ENCODE assay signal across 23 mouse cellular contexts in genomic region chr11:3883711-3884110, GRCm38 (mm10). TPM values are rescaled to one million over a fixed set of nuclear protein-coding genes. Genes with fewer than 3 reads are reported as not detected.
DNase-seq lines count a peak whose midpoint lies in the region; ATAC-seq and TF ChIP-seq lines count a peak whose summit lies in the region.
"Had no signal": no experiment of that assay in that cellular context is flagged by ENCODE, and none has a peak within 500 bp of the region (broad histone marks: within the 10 kb centered on the region; RNA-seq: fewer than 3 reads in every experiment).

No protein-coding gene starts in this region.

- H3K79me2 ChIP-seq in MEL (ENCODE audit: control insufficient read depth, insufficient read depth, low read length, poor library complexity), result no peaks in the 10 kb centered on the region

- TF ChIP-seq EP300 in MEL (IDR thresholded peaks at IDR 0.05; ENCODE audit: low read depth in 1 of 2, low read length in 2 of 2), result no peak
- no peak for TF ChIP-seq EP300 in stomach, postnatal 0 days (optimal IDR thresholded peaks at IDR 0.05)

- peak; percentile 35; the same call in 1 of the 2 replicates for ATAC-seq in granulocyte monocyte progenitor cell, adult 5-6 weeks (replicated peaks; ENCODE audit: poor library complexity, severe bottlenecking)
- ATAC-seq in hematopoietic stem cell, adult 5-6 weeks (replicated peaks in 1 of 2; ENCODE audit: insufficient read depth in 1 of 2, low FRiP score in 2 of 2, low TSS enrichment in 1 of 2, low read depth in 1 of 2, poor library complexity in 2 of 2, severe bottlenecking in 2 of 2), result peak; percentile 56 to 78
- ATAC-seq in stomach, postnatal 0 days (ENCODE audit: low FRiP score, low TSS enrichment), result no peak
- ATAC-seq: activated CD4-positive, CD25-positive, alpha-beta regulatory T cell, adult 4 months; CD4-positive, CD25-positive, alpha-beta regulatory T cell, adult 4 months; Patski had no signal

- 85% methylated on average over 3 of the region's 3 CpGs for WGBS in heart, embryonic 10.5 days
- WGBS in stomach, postnatal 0 days, result 90% methylated on average over 3 of the region's 3 CpGs

- H3K27ac ChIP-seq in heart, embryonic 10.5 days, result no peak overlapping the region
- no peak overlapping the region for H3K27ac ChIP-seq in MEL (ENCODE audit: control insufficient read depth, low read depth, low read length)
- no peak overlapping the region for H3K27ac ChIP-seq in stomach, postnatal 0 days (replicated peaks)

- no peaks in the 10 kb centered on the region for H3K36me3 ChIP-seq in heart, embryonic 10.5 days
- H3K36me3 ChIP-seq in MEL (ENCODE audit: control insufficient read depth in 1 of 2, insufficient read depth in 2 of 2, low read length in 2 of 2), result peaks cover 0 to 16% of the 10 kb centered on the region in 2 experiments; a peak in 2 of 4 replicates
- no peaks in the 10 kb centered on the region for H3K36me3 ChIP-seq in stomach, postnatal 0 days (ENCODE audit: control insufficient read depth, insufficient read depth, low read length)
- H3K36me3 ChIP-seq: G1E had no signal

- H3K4me1 ChIP-seq in heart, embryonic 10.5 days, result peaks cover 5% of the 10 kb centered on the region; the same call in 1 of the 2 replicates
- peaks cover 3 to 17% of the 10 kb centered on the region in 2 experiments; a peak in 3 of 4 replicates for H3K4me1 ChIP-seq in MEL (ENCODE audit: control insufficient read depth in 1 of 2, insufficient read depth in 2 of 2, low read length in 2 of 2)
- no peaks in the 10 kb centered on the region for H3K4me1 ChIP-seq in stomach, postnatal 0 days (replicated peaks; ENCODE audit: control insufficient read depth, insufficient read depth)

- no peak overlapping the region for H3K9ac ChIP-seq in MEL (ENCODE audit: control insufficient read depth, low read depth, low read length, poor library complexity, severe bottlenecking)
- H3K9ac ChIP-seq in stomach, postnatal 0 days (ENCODE audit: low read length), result no peak overlapping the region

- no peak overlapping the region for H3K4me2 ChIP-seq in stomach, postnatal 0 days (replicated peaks; ENCODE audit: low read depth)

- H3K9me3 ChIP-seq in heart, embryonic 10.5 days, result no peaks in the 10 kb centered on the region
- no peaks in the 10 kb centered on the region for H3K9me3 ChIP-seq in MEL (replicated peaks; ENCODE audit: insufficient read depth, low read length)
- H3K9me3 ChIP-seq in stomach, postnatal 0 days (ENCODE audit: control insufficient read depth, low read length), result no peaks in the 10 kb centered on the region
- H3K9me3 ChIP-seq: G1E had no signal

- 0 out of 2 replicates have a peak, but pooled peaks cover 11% of the 10 kb centered on the region for H3K27me3 ChIP-seq in heart, embryonic 10.5 days (ENCODE audit: insufficient read depth, poor library complexity, severe bottlenecking)
- peaks cover 6 to 10% of the 10 kb centered on the region in 2 experiments; a peak in 2 of 4 replicates for H3K27me3 ChIP-seq in MEL (ENCODE audit: control insufficient read depth in 1 of 2, insufficient read depth in 2 of 2, low read length in 2 of 2)
- H3K27me3 ChIP-seq in stomach, postnatal 0 days (ENCODE audit: control insufficient read depth, insufficient read depth, low read length), result no peaks in the 10 kb centered on the region
- H3K27me3 ChIP-seq: Patski had no signal

- DNase-seq in heart, embryonic 10.5 days (ENCODE audit: low spot score), result peak; percentile 17
- DNase-seq in heart, adult 18-20 months, result no peak
- peak; percentile 46 for DNase-seq in MEL (ENCODE audit: low read depth, low spot score)
- DNase-seq in layer of hippocampus, adult 8-10 months (ENCODE audit: low spot score in 2 of 2), result no peak
- DNase-seq in kidney, adult 18-20 months, result no peak
- DNase-seq in stomach, postnatal 0 days (ENCODE audit: low spot score), result no peak
- DNase-seq: adrenal gland, adult 2 months; adrenal gland, adult 8-10 months; adrenal gland, postnatal 10 days; adrenal gland, postnatal 14 days; adrenal gland, postnatal 25 days; adrenal gland, postnatal 36 days; B cell, adult 2 months; cerebellum, adult 11 months; cerebellum, adult 11-12 months; cerebellum, adult 18-20 months had no signal

- no peak overlapping the region for H3K4me3 ChIP-seq in heart, embryonic 10.5 days
- no peak overlapping the region for H3K4me3 ChIP-seq in MEL (ENCODE audit: control insufficient read depth in 1 of 2, insufficient read depth in 1 of 2, low read depth in 2 of 2, low read length in 2 of 2)
- no peak overlapping the region for H3K4me3 ChIP-seq in stomach, postnatal 0 days (ENCODE audit: low read depth, low read length)

- TF ChIP-seq CTCF in MEL (IDR thresholded peaks at IDR 0.05 in 2 of 3, conservative IDR thresholded peaks at IDR 0.05 in 1 of 3; ENCODE audit: control insufficient read depth in 1 of 3, insufficient read depth in 1 of 3, low read depth in 2 of 3, low read length in 3 of 3, poor library complexity in 1 of 3, severe bottlenecking in 1 of 3), result no peak
- no peak for TF ChIP-seq CTCF in stomach, postnatal 0 days (IDR thresholded peaks at IDR 0.05; ENCODE audit: low read depth)

- TF ChIP-seq RAD21 in MEL (IDR thresholded peaks at IDR 0.05; ENCODE audit: low read depth, low read length), result no peak

- no peak for TF ChIP-seq POLR2A in MEL (IDR thresholded peaks at IDR 0.05; ENCODE audit: control insufficient read depth in 1 of 2, insufficient read depth in 1 of 2, low read depth in 1 of 2, low read length in 2 of 2, poor library complexity in 1 of 2)

RNA-seq across cellular contexts. Expression of gene 4921536K21Rik, which starts 11.2 kb away (rescaled TPM):
- polyA plus RNA-seq in heart, embryonic 10.5 days (2016; fragmentation: Nextera tagmentation; extraction: Ambion mirVana), result 0.31 and 0.33 TPM in 2 replicates
- total RNA-seq in heart, adult 18-20 months (2021), result under 1 TPM; 0.55 to 0.64 TPM
- total RNA-seq in MEL (2012; rRNA removed), result 0.08 and 0.10 TPM in 2 replicates
- under 1 TPM in 1 of 2 experiments, not detected in 1; 0.40 TPM for polyA plus RNA-seq in MEL (2012; ENCODE audit: insufficient read depth in 1 of 2, insufficient read length in 2 of 2, low read depth in 1 of 2, low replicate concordance in 2 of 2, missing spikeins in 1 of 2)
- not detected in 2 replicates for total RNA-seq in granulocyte monocyte progenitor cell, adult 5-6 weeks (2014; fragmentation: Nextera tagmentation)
- not detected in 2 replicates for total RNA-seq in granulocyte monocyte progenitor cell, adult 5-6 weeks (2017)
- total RNA-seq in hematopoietic stem cell, adult 5-6 weeks (2017), result 0.31 TPM in 1 of 2 replicates, not detected in the other
- 1 to 10 TPM in 2 of 4 experiments, under 1 TPM in 2; 0.52 to 1.0 (median 0.83) TPM for total RNA-seq in layer of hippocampus, adult 8-10 months (2022)
- 0.12 TPM in 2 replicates for polyA plus RNA-seq in stomach, postnatal 0 days (2015; fragmentation: Nextera tagmentation; extraction: Ambion mirVana)
- polyA plus RNA-seq: activated CD4-positive, CD25-positive, alpha-beta regulatory T cell, adult 4 months; CD4-positive, CD25-positive, alpha-beta regulatory T cell, adult 4 months; G1E had no signal

RNA-seq across cellular contexts. Expression of gene Dusp18, which starts 11.3 kb away (rescaled TPM):
- polyA plus RNA-seq in heart, embryonic 10.5 days (2016; fragmentation: Nextera tagmentation; extraction: Ambion mirVana), result 13.6 and 16.1 TPM in 2 replicates
- total RNA-seq in heart, adult 18-20 months (2021), result 10 to 100 TPM; 28.3 to 28.6 TPM
- 0.81 and 0.92 TPM in 2 replicates for total RNA-seq in MEL (2012; rRNA removed)
- 1 to 10 TPM in 1 of 2 experiments, not detected in 1; 2.2 TPM for polyA plus RNA-seq in MEL (2012; ENCODE audit: insufficient read depth in 1 of 2, insufficient read length in 2 of 2, low read depth in 1 of 2, low replicate concordance in 2 of 2, missing spikeins in 1 of 2)
- 0.39 and 1.7 TPM in 2 replicates for total RNA-seq in granulocyte monocyte progenitor cell, adult 5-6 weeks (2014; fragmentation: Nextera tagmentation)
- 0.60 and 0.67 TPM in 2 replicates for total RNA-seq in granulocyte monocyte progenitor cell, adult 5-6 weeks (2017)
- 0.79 and 1.3 TPM in 2 replicates for total RNA-seq in hematopoietic stem cell, adult 5-6 weeks (2017)
- 10 to 100 TPM; 19.1 to 26.7 (median 22.9) TPM for total RNA-seq in layer of hippocampus, adult 8-10 months (2022)
- polyA plus RNA-seq in stomach, postnatal 0 days (2015; fragmentation: Nextera tagmentation; extraction: Ambion mirVana), result 2.8 TPM in 2 replicates
- polyA plus RNA-seq: G1E had no signal

RNA-seq across cellular contexts. Expression of gene Osbp2, which starts 20.0 kb away (rescaled TPM):
- 0.11 and 0.29 TPM in 2 replicates for polyA plus RNA-seq in heart, embryonic 10.5 days (2016; fragmentation: Nextera tagmentation; extraction: Ambion mirVana)
- 10 to 100 TPM; 17.9 to 20.3 TPM for total RNA-seq in heart, adult 18-20 months (2021)
- not detected in 2 replicates for total RNA-seq in MEL (2012; rRNA removed)
- polyA plus RNA-seq in MEL (2012; ENCODE audit: insufficient read depth in 1 of 2, insufficient read length in 2 of 2, low read depth in 1 of 2, low replicate concordance in 2 of 2, missing spikeins in 1 of 2), result under 1 TPM in 1 of 2 experiments, not detected in 1; 0.04 TPM
- total RNA-seq in granulocyte monocyte progenitor cell, adult 5-6 weeks (2014; fragmentation: Nextera tagmentation), result 0.19 TPM in 1 of 2 replicates, not detected in the other
- not detected in 2 replicates for total RNA-seq in granulocyte monocyte progenitor cell, adult 5-6 weeks (2017)
- 0.81 TPM in 1 of 2 replicates, not detected in the other for total RNA-seq in hematopoietic stem cell, adult 5-6 weeks (2017)
- total RNA-seq in layer of hippocampus, adult 8-10 months (2022), result 10 to 100 TPM; 63.6 to 77.0 (median 69.9) TPM
- polyA plus RNA-seq in stomach, postnatal 0 days (2015; fragmentation: Nextera tagmentation; extraction: Ambion mirVana), result 0.42 and 0.69 TPM in 2 replicates
- total RNA-seq: CH12.LX had no signal
- polyA plus RNA-seq: activated CD4-positive, CD25-positive, alpha-beta regulatory T cell, adult 4 months; CD4-positive, CD25-positive, alpha-beta regulatory T cell, adult 4 months; G1E had no signal

RNA-seq across cellular contexts. Expression of gene Slc35e4, which starts 30.8 kb away (rescaled TPM):
- polyA plus RNA-seq in heart, embryonic 10.5 days (2016; fragmentation: Nextera tagmentation; extraction: Ambion mirVana), result 4.4 and 6.2 TPM in 2 replicates
- 1 to 10 TPM; 3.5 TPM for total RNA-seq in heart, adult 18-20 months (2021)
- total RNA-seq in MEL (2012; rRNA removed), result 12.1 and 13.4 TPM in 2 replicates
- 10 to 100 TPM in 1 of 2 experiments, not detected in 1; 14.0 TPM for polyA plus RNA-seq in MEL (2012; ENCODE audit: insufficient read depth in 1 of 2, insufficient read length in 2 of 2, low read depth in 1 of 2, low replicate concordance in 2 of 2, missing spikeins in 1 of 2)
- total RNA-seq in granulocyte monocyte progenitor cell, adult 5-6 weeks (2014; fragmentation: Nextera tagmentation), result 1.2 and 2.1 TPM in 2 replicates
- 2.4 and 2.8 TPM in 2 replicates for total RNA-seq in granulocyte monocyte progenitor cell, adult 5-6 weeks (2017)
- total RNA-seq in hematopoietic stem cell, adult 5-6 weeks (2017), result 3.3 and 4.1 TPM in 2 replicates
- 10 to 100 TPM; 15.0 to 19.8 (median 16.9) TPM for total RNA-seq in layer of hippocampus, adult 8-10 months (2022)
- 7.3 and 7.5 TPM in 2 replicates for polyA plus RNA-seq in stomach, postnatal 0 days (2015; fragmentation: Nextera tagmentation; extraction: Ambion mirVana)
- polyA plus RNA-seq: G1E had no signal

RNA-seq across cellular contexts. Expression of gene Tcn2, which starts 48.2 kb away (rescaled TPM):
- polyA plus RNA-seq in heart, embryonic 10.5 days (2016; fragmentation: Nextera tagmentation; extraction: Ambion mirVana), result 50.3 and 56.3 TPM in 2 replicates
- 10 to 100 TPM; 37.9 to 50.5 TPM for total RNA-seq in heart, adult 18-20 months (2021)
- 11.4 and 14.1 TPM in 2 replicates for total RNA-seq in MEL (2012; rRNA removed)
- 10 to 100 TPM in 1 of 2 experiments, not detected in 1; 16.0 TPM for polyA plus RNA-seq in MEL (2012; ENCODE audit: insufficient read depth in 1 of 2, insufficient read length in 2 of 2, low read depth in 1 of 2, low replicate concordance in 2 of 2, missing spikeins in 1 of 2)
- 69.5 and 77.3 TPM in 2 replicates for total RNA-seq in granulocyte monocyte progenitor cell, adult 5-6 weeks (2014; fragmentation: Nextera tagmentation)
- 46.0 and 51.7 TPM in 2 replicates for total RNA-seq in granulocyte monocyte progenitor cell, adult 5-6 weeks (2017)
- 15.0 and 21.2 TPM in 2 replicates for total RNA-seq in hematopoietic stem cell, adult 5-6 weeks (2017)
- total RNA-seq in layer of hippocampus, adult 8-10 months (2022), result 10 to 100 TPM; 14.5 to 50.2 (median 26.1) TPM
- 47.5 and 53.3 TPM in 2 replicates for polyA plus RNA-seq in stomach, postnatal 0 days (2015; fragmentation: Nextera tagmentation; extraction: Ambion mirVana)

Comparison
In these comparisons a context has a peak if more than half of its experiments do, and no peak if none do; other contexts are left out.
1. DNase-seq: peak in heart, embryonic 10.5 days (single experiment) and MEL (single experiment); none in heart, adult 18-20 months (0 of 2), layer of hippocampus, adult 8-10 months (0 of 2), kidney, adult 18-20 months (single experiment) and stomach, postnatal 0 days (single experiment).
2. RNA of gene Osbp2, which starts 20.0 kb away (total RNA-seq): 63.6 to 77.0 TPM in layer of hippocampus, adult 8-10 months and 17.9 to 20.3 TPM in heart, adult 18-20 months; 0.19 TPM in granulocyte monocyte progenitor cell, adult 5-6 weeks, not detected in MEL and 0.81 TPM in hematopoietic stem cell, adult 5-6 weeks; every median in the first group is over 10 times any median in the second.